In genomic region chr10:88356114-88356982, GRCm38 (mm10) we compare ENCODE assay signal across 8 mouse cellular contexts. TPM values are rescaled to one million over a fixed set of nuclear protein-coding genes. Genes with fewer than 3 reads are reported as not detected.
DNase-seq lines count a peak whose midpoint lies in the region; ATAC-seq and TF ChIP-seq lines count a peak whose summit lies in the region.

No protein-coding gene starts in this region.

- H3K9ac ChIP-seq in liver, adult 2 months (ENCODE audit: low read depth, low read length): peak overlapping the region; percentile 72
- H3K9ac ChIP-seq in embryonic facial prominence, embryonic 11.5 days (replicated peaks; ENCODE audit: low read length): peak overlapping the region; percentile 63
- H3K9ac ChIP-seq in intestine, embryonic 14.5 days (ENCODE audit: low read length): peak overlapping the region; percentile 68
- H3K9ac ChIP-seq in neural tube, embryonic 12.5 days: peak overlapping the region; percentile 61

- peaks cover 3% of the 10 kb centered on the region; the same call in 1 of the 2 replicates for H3K4me1 ChIP-seq in liver, adult 2 months (ENCODE audit: control insufficient read depth, insufficient read depth, low read length)
- no peaks in the 10 kb centered on the region for H3K4me1 ChIP-seq in embryonic facial prominence, embryonic 11.5 days (ENCODE audit: control insufficient read depth, insufficient read depth, low read length)
- no peaks in the 10 kb centered on the region for H3K4me1 ChIP-seq in intestine, embryonic 14.5 days (replicated peaks; ENCODE audit: control insufficient read depth, insufficient read depth, low read length)
- peaks cover 9% of the 10 kb centered on the region; the same call in 1 of the 2 replicates for H3K4me1 ChIP-seq in neural tube, embryonic 12.5 days

- no peak for DNase-seq in liver, adult 2 months (ENCODE audit: extremely low read depth, low read depth, low spot score)
- no peak for DNase-seq in liver
- DNase-seq in embryonic facial prominence, embryonic 11.5 days (ENCODE audit: low spot score): no peak
- no peak for DNase-seq in intestine, embryonic 14.5 days (ENCODE audit: low spot score)
- DNase-seq in urinary bladder, adult 18-20 months (ENCODE audit: low spot score in 2 of 2): no peak
- DNase-seq in gastrocnemius, postnatal 4 days (ENCODE audit: low spot score in 2 of 2): no peak
- DNase-seq in retina, embryonic 14.5 days (ENCODE audit: low spot score): no peak

- TF ChIP-seq CTCF in liver, adult 2 months (IDR thresholded peaks at IDR 0.05; ENCODE audit: low read depth, low read length): no peak

- no peaks in the 10 kb centered on the region for H3K36me3 ChIP-seq in liver, adult 2 months (ENCODE audit: control insufficient read depth, insufficient read depth, low read length)
- no peaks in the 10 kb centered on the region for H3K36me3 ChIP-seq in embryonic facial prominence, embryonic 11.5 days (replicated peaks; ENCODE audit: control insufficient read depth, insufficient read depth, low read depth, low read length)
- no peaks in the 10 kb centered on the region for H3K36me3 ChIP-seq in intestine, embryonic 14.5 days (ENCODE audit: control insufficient read depth, insufficient read depth, low read length)
- H3K36me3 ChIP-seq in neural tube, embryonic 12.5 days: no peaks in the 10 kb centered on the region

- H3K9me3 ChIP-seq in embryonic facial prominence, embryonic 11.5 days (replicated peaks; ENCODE audit: control insufficient read depth, low read length): no peaks in the 10 kb centered on the region
- no peaks in the 10 kb centered on the region for H3K9me3 ChIP-seq in intestine, embryonic 14.5 days (ENCODE audit: control insufficient read depth, low read length)
- H3K9me3 ChIP-seq in neural tube, embryonic 12.5 days: no peaks in the 10 kb centered on the region

- H3K27ac ChIP-seq in liver, adult 2 months (replicated peaks; ENCODE audit: insufficient read depth, low read depth, low read length): no peak overlapping the region
- H3K27ac ChIP-seq in embryonic facial prominence, embryonic 11.5 days (replicated peaks; ENCODE audit: low read depth, low read length): no peak overlapping the region
- no peak overlapping the region for H3K27ac ChIP-seq in intestine, embryonic 14.5 days (ENCODE audit: low read depth)
- no peak overlapping the region for H3K27ac ChIP-seq in neural tube, embryonic 12.5 days

- WGBS in liver, adult 2 months: 16% methylated on average over 21 of the region's 21 CpGs
- WGBS in embryonic facial prominence, embryonic 11.5 days: 9% methylated on average over 21 of the region's 21 CpGs
- WGBS in intestine, embryonic 14.5 days: 10% methylated on average over 21 of the region's 21 CpGs
- WGBS in neural tube, embryonic 12.5 days: 8% methylated on average over 21 of the region's 21 CpGs

- peak; percentile 51; the same call in 1 of the 2 replicates for ATAC-seq in embryonic facial prominence, embryonic 11.5 days (replicated peaks; ENCODE audit: insufficient number of reproducible peaks, low FRiP score, low TSS enrichment, low read depth)
- ATAC-seq in intestine, embryonic 14.5 days (replicated peaks; ENCODE audit: low FRiP score, low TSS enrichment, low read depth): 0 out of 2 replicates have a peak, but pooled peaks have one; percentile 12
- ATAC-seq in neural tube, embryonic 12.5 days (ENCODE audit: low FRiP score, low read depth): peak; percentile 29; the same call in 1 of the 2 replicates

- H3K4me2 ChIP-seq in embryonic facial prominence, embryonic 11.5 days (ENCODE audit: low read depth, low read length): peak overlapping the region; percentile 83
- H3K4me2 ChIP-seq in intestine, embryonic 14.5 days (ENCODE audit: low read length): peak overlapping the region; percentile 69
- H3K4me2 ChIP-seq in neural tube, embryonic 12.5 days (replicated peaks): peak overlapping the region; percentile 85

- H3K27me3 ChIP-seq in liver, adult 2 months (ENCODE audit: control insufficient read depth, insufficient read depth, low read length): no peaks in the 10 kb centered on the region
- H3K27me3 ChIP-seq in embryonic facial prominence, embryonic 11.5 days (ENCODE audit: control insufficient read depth, insufficient read depth, low read length): peaks cover 5% of the 10 kb centered on the region; the same call in 1 of the 2 replicates
- no peaks in the 10 kb centered on the region for H3K27me3 ChIP-seq in intestine, embryonic 14.5 days (replicated peaks; ENCODE audit: control insufficient read depth, insufficient read depth, low read length)
- peaks cover 5% of the 10 kb centered on the region; the same call in 1 of the 2 replicates for H3K27me3 ChIP-seq in neural tube, embryonic 12.5 days (replicated peaks)

- peak overlapping the region; percentile 73 for H3K4me3 ChIP-seq in liver, adult 2 months (ENCODE audit: insufficient read depth, low read depth, low read length)
- H3K4me3 ChIP-seq in embryonic facial prominence, embryonic 11.5 days (ENCODE audit: low read depth, low read length): peak overlapping the region; percentile 50
- peak overlapping the region; percentile 56 for H3K4me3 ChIP-seq in intestine, embryonic 14.5 days (ENCODE audit: low read depth, low read length)
- peak overlapping the region; percentile 53 for H3K4me3 ChIP-seq in neural tube, embryonic 12.5 days

- no peak for TF ChIP-seq POLR2A in liver, adult 2 months (IDR thresholded peaks at IDR 0.05; ENCODE audit: extremely low read depth, insufficient read depth, low read length)

- H3K79me2 ChIP-seq in liver, adult 2 months (ENCODE audit: control insufficient read depth, insufficient read depth, low read length): no peaks in the 10 kb centered on the region

RNA-seq across cellular contexts. Expression of gene Dram1, which starts 22.5 kb away (rescaled TPM):
- 0.46 and 0.81 TPM in 2 replicates for total RNA-seq in liver, adult 2 months (2014; rRNA removed)
- polyA plus RNA-seq in liver, adult 2 months (2012; rRNA removed): 0.25 and 0.60 TPM in 2 replicates
- polyA plus RNA-seq in embryonic facial prominence, embryonic 11.5 days (2014; fragmentation: Nextera tagmentation; extraction: Ambion mirVana): 0.62 and 0.74 TPM in 2 replicates
- 3.1 and 3.6 TPM in 2 replicates for polyA plus RNA-seq in intestine, embryonic 14.5 days (2014; fragmentation: Nextera tagmentation; extraction: Ambion mirVana)
- polyA plus RNA-seq in neural tube, embryonic 12.5 days (2016; fragmentation: Nextera tagmentation; extraction: Ambion mirVana): 0.55 and 0.63 TPM in 2 replicates
- total RNA-seq in gastrocnemius, postnatal 4 days (2021): 1 to 10 TPM; 4.2 to 4.9 TPM

RNA-seq across cellular contexts. Expression of gene Gnptab, which starts 22.6 kb away (rescaled TPM):
- 5.2 and 6.8 TPM in 2 replicates for total RNA-seq in liver, adult 2 months (2014; rRNA removed)
- polyA plus RNA-seq in liver, adult 2 months (2012; rRNA removed): 2.7 TPM in 2 replicates
- polyA plus RNA-seq in embryonic facial prominence, embryonic 11.5 days (2014; fragmentation: Nextera tagmentation; extraction: Ambion mirVana): 6.2 and 7.6 TPM in 2 replicates
- 14.0 and 14.3 TPM in 2 replicates for polyA plus RNA-seq in intestine, embryonic 14.5 days (2014; fragmentation: Nextera tagmentation; extraction: Ambion mirVana)
- 14.4 and 14.5 TPM in 2 replicates for polyA plus RNA-seq in neural tube, embryonic 12.5 days (2016; fragmentation: Nextera tagmentation; extraction: Ambion mirVana)
- total RNA-seq in gastrocnemius, postnatal 4 days (2021): 10 to 100 TPM; 14.7 to 14.9 TPM
